Mouse (Mus musculus): ENCODE data around the gene Rpgrip1l. TPM values are rescaled to one million over a fixed set of nuclear protein-coding genes. Genes with fewer than 3 reads are reported as not detected.

The Rpgrip1l gene
- polyA plus RNA-seq, 1 experiment from 2014 or later = 5.5 TPM

GRCm38 (mm10) chr8:91340746-91341145 is 27.7 kb upstream of the Rpgrip1l start:
- Histone ChIP-seq H3K4me3 (ENCODE audit: low read depth, low read length) (no peak overlapping the region), H3K4me2 (replicated peaks; ENCODE audit: low read depth) (no peak overlapping the region), H3K9ac (ENCODE audit: low read length) (no peak overlapping the region), H3K4me1 (replicated peaks; ENCODE audit: control insufficient read depth, insufficient read depth) (no peaks in the 10 kb centered on the region), H3K9me3 (ENCODE audit: control insufficient read depth, low read length) (no peaks in the 10 kb centered on the region), H3K27me3 (ENCODE audit: control insufficient read depth, insufficient read depth, low read length) (no peaks in the 10 kb centered on the region), H3K27ac (replicated peaks) (no peak overlapping the region), H3K36me3 (ENCODE audit: control insufficient read depth, insufficient read depth, low read length) (no peaks in the 10 kb centered on the region)
- TF ChIP-seq EP300 (optimal IDR thresholded peaks at IDR 0.05) (no peak), CTCF (IDR thresholded peaks at IDR 0.05; ENCODE audit: low read depth) (no peak)
- WGBS = 31% methylated on average over 1 of the region's 1 CpGs
- no peak for ATAC-seq (ENCODE audit: low FRiP score, low TSS enrichment)
- DNase-seq (ENCODE audit: low spot score) = no peak

GRCm38 (mm10) chr8:91339651-91340050 is 26.6 kb upstream of the Rpgrip1l start:
- ATAC-seq (ENCODE audit: low FRiP score, low TSS enrichment) (no peak), DNase-seq (ENCODE audit: low spot score) (no peak)
- no peak for TF ChIP-seq CTCF (IDR thresholded peaks at IDR 0.05; ENCODE audit: low read depth)
- no peak for TF ChIP-seq EP300 (optimal IDR thresholded peaks at IDR 0.05)
- Histone ChIP-seq H3K9ac (ENCODE audit: low read length) (no peak overlapping the region), H3K27me3 (ENCODE audit: control insufficient read depth, insufficient read depth, low read length) (no peaks in the 10 kb centered on the region), H3K4me2 (replicated peaks; ENCODE audit: low read depth) (no peak overlapping the region), H3K9me3 (ENCODE audit: control insufficient read depth, low read length) (no peaks in the 10 kb centered on the region), H3K4me1 (replicated peaks; ENCODE audit: control insufficient read depth, insufficient read depth) (no peaks in the 10 kb centered on the region), H3K4me3 (ENCODE audit: low read depth, low read length) (no peak overlapping the region), H3K36me3 (ENCODE audit: control insufficient read depth, insufficient read depth, low read length) (no peaks in the 10 kb centered on the region), H3K27ac (replicated peaks) (no peak overlapping the region)
- WGBS = 62% methylated on average over 8 of the region's 8 CpGs

GRCm38 (mm10) chr8:91338389-91339154 is 25.5 kb upstream of the Rpgrip1l start:
- H3K4me1 ChIP-seq (replicated peaks; ENCODE audit: control insufficient read depth, insufficient read depth) = no peaks in the 10 kb centered on the region
- no peaks in the 10 kb centered on the region for H3K27me3 ChIP-seq (ENCODE audit: control insufficient read depth, insufficient read depth, low read length)
- H3K4me2 ChIP-seq (replicated peaks; ENCODE audit: low read depth) = no peak overlapping the region
- WGBS = 81% methylated on average over 6 of the region's 6 CpGs
- H3K36me3 ChIP-seq (ENCODE audit: control insufficient read depth, insufficient read depth, low read length) = no peaks in the 10 kb centered on the region
- ATAC-seq (ENCODE audit: low FRiP score, low TSS enrichment) = no peak
- H3K9me3 ChIP-seq (ENCODE audit: control insufficient read depth, low read length) = no peaks in the 10 kb centered on the region
- H3K4me3 ChIP-seq (ENCODE audit: low read depth, low read length) = no peak overlapping the region
- TF ChIP-seq CTCF (IDR thresholded peaks at IDR 0.05; ENCODE audit: low read depth) (no peak), EP300 (optimal IDR thresholded peaks at IDR 0.05) (no peak)
- no peak overlapping the region for H3K9ac ChIP-seq (ENCODE audit: low read length)
- DNase-seq (ENCODE audit: low spot score) = no peak
- no peak overlapping the region for H3K27ac ChIP-seq (replicated peaks)

- DNase-seq (ENCODE audit: low spot score) = no peak
- ATAC-seq (ENCODE audit: low FRiP score, low TSS enrichment) = no peak
Measured at GRCm38 (mm10) chr8:91329461-91329850, 16.4 kb upstream of the Rpgrip1l start.

GRCm38 (mm10) chr8:91329056-91329455 is 16.0 kb upstream of the Rpgrip1l start:
- Histone ChIP-seq H3K4me3 (ENCODE audit: low read depth, low read length) (no peak overlapping the region), H3K9me3 (ENCODE audit: control insufficient read depth, low read length) (no peaks in the 10 kb centered on the region), H3K27me3 (ENCODE audit: control insufficient read depth, insufficient read depth, low read length) (no peaks in the 10 kb centered on the region), H3K27ac (replicated peaks) (no peak overlapping the region), H3K9ac (ENCODE audit: low read length) (no peak overlapping the region), H3K4me2 (replicated peaks; ENCODE audit: low read depth) (no peak overlapping the region), H3K4me1 (replicated peaks; ENCODE audit: control insufficient read depth, insufficient read depth) (no peaks in the 10 kb centered on the region; the same call in none of the 2 replicates), H3K36me3 (ENCODE audit: control insufficient read depth, insufficient read depth, low read length) (no peaks in the 10 kb centered on the region; the same call in 1 of the 2 replicates)
- ATAC-seq (ENCODE audit: low FRiP score, low TSS enrichment) (no peak), DNase-seq (ENCODE audit: low spot score) (no peak)
- WGBS = 69% methylated on average over 9 of the region's 9 CpGs
- no peak for TF ChIP-seq CTCF (IDR thresholded peaks at IDR 0.05; ENCODE audit: low read depth)
- no peak for TF ChIP-seq EP300 (optimal IDR thresholded peaks at IDR 0.05)

More at GRCm38 (mm10) chr8:91329461-91329850, 16.4 kb upstream of the Rpgrip1l start:
- H3K9me3 ChIP-seq (ENCODE audit: control insufficient read depth, low read length) = no peaks in the 10 kb centered on the region
- no peaks in the 10 kb centered on the region; the same call in none of the 2 replicates for H3K4me1 ChIP-seq (replicated peaks; ENCODE audit: control insufficient read depth, insufficient read depth)
- no peak overlapping the region for H3K4me2 ChIP-seq (replicated peaks; ENCODE audit: low read depth)
- TF ChIP-seq EP300 (optimal IDR thresholded peaks at IDR 0.05) (no peak), CTCF (IDR thresholded peaks at IDR 0.05; ENCODE audit: low read depth) (no peak)
- no peaks in the 10 kb centered on the region; the same call in 1 of the 2 replicates for H3K36me3 ChIP-seq (ENCODE audit: control insufficient read depth, insufficient read depth, low read length)
- no peak overlapping the region for H3K4me3 ChIP-seq (ENCODE audit: low read depth, low read length)
- WGBS = 37% methylated on average over 6 of the region's 6 CpGs
- no peak overlapping the region for H3K27ac ChIP-seq (replicated peaks)
- no peak overlapping the region for H3K9ac ChIP-seq (ENCODE audit: low read length)
- no peaks in the 10 kb centered on the region for H3K27me3 ChIP-seq (ENCODE audit: control insufficient read depth, insufficient read depth, low read length)

Data from stomach, postnatal 0 days (tissue).